Mouse (Mus musculus): Measurements from ENCODE around the gene Pgrmc1. TPM values are rescaled to one million over a fixed set of nuclear protein-coding genes. Genes with fewer than 3 reads are reported as not detected.
"Not testable (repeated sequence)": the region's sequence is repeated elsewhere in the genome, so short reads cannot be mapped to it uniquely, and the experiment has no call there.

Gene Pgrmc1
- polyA plus RNA-seq, 1 experiment from 2014 or later = 378 TPM

DNA sequence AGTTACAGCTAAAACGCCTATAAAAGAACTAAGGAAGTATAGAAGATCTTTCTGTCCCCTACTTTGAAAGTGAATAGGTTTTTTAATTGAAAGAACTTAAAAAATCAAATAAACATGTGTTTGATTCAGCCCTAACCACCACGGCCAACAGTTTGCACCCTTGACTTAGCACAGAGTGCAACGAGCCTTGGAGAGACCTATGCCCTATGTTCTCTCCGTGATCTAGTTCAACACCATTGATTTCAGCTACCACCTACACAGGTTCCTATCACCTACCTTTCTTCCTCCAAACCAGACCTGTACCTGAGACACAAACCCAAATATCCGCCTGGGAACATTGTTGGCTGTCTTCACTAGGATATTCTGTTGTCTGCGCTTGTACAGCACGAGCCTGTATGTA, 7.7 kb upstream of the Pgrmc1 start:
- no peak overlapping the region for H3K27ac ChIP-seq
- H3K4me1 ChIP-seq = no peaks in the 10 kb centered on the region
- H3K27me3 ChIP-seq (ENCODE audit: low read depth, poor library complexity, severe bottlenecking) = no peaks in the 10 kb centered on the region
- no peaks in the 10 kb centered on the region for H3K9me3 ChIP-seq (replicated peaks)
- H3K36me3 ChIP-seq = no peaks in the 10 kb centered on the region
- no peak overlapping the region for H3K4me3 ChIP-seq
- no peak for DNase-seq (ENCODE audit: low spot score)
- 88% methylated on average over 7 of the region's 7 CpGs for WGBS

- no peak for DNase-seq (ENCODE audit: low spot score)
- Histone ChIP-seq H3K27me3 (ENCODE audit: low read depth, poor library complexity, severe bottlenecking) (no peaks in the 10 kb centered on the region), H3K9me3 (replicated peaks) (no peaks in the 10 kb centered on the region), H3K36me3 (no peaks in the 10 kb centered on the region), H3K27ac (no peak overlapping the region), H3K4me1 (no peaks in the 10 kb centered on the region), H3K4me3 (no peak overlapping the region)
- 64% methylated on average over 1 of the region's 1 CpGs for whole genome bisulfite sequencing
These were observed 6.9 kb upstream of the Pgrmc1 start for GRCm38 (mm10) chrX:36591120-36591519.

- no peak for DNase-seq (ENCODE audit: low spot score)
- WGBS = 77% methylated on average over 4 of the region's 4 CpGs
- H3K36me3 ChIP-seq = no peaks in the 10 kb centered on the region
These were observed 6.5 kb upstream of the Pgrmc1 start for GRCm38 (mm10) chrX:36591539-36591938.

GRCm38 (mm10) chrX:36595247-36595646, 2.8 kb upstream of the Pgrmc1 start:
- Histone ChIP-seq H3K27ac (no peak overlapping the region), H3K27me3 (ENCODE audit: low read depth, poor library complexity, severe bottlenecking) (no peaks in the 10 kb centered on the region), H3K4me1 (peaks cover 3% of the 10 kb centered on the region; the same call in 1 of the 2 replicates), H3K36me3 (peaks cover 3% of the 10 kb centered on the region), H3K4me3 (no peak overlapping the region), H3K9me3 (replicated peaks) (no peaks in the 10 kb centered on the region)
- no peak for DNase-seq (ENCODE audit: low spot score)
- 82% methylated on average over 3 of the region's 3 CpGs for WGBS

More at GRCm38 (mm10) chrX:36591539-36591938, 6.5 kb upstream of the Pgrmc1 start:
- no peaks in the 10 kb centered on the region for H3K27me3 ChIP-seq (ENCODE audit: low read depth, poor library complexity, severe bottlenecking)
- no peak overlapping the region for H3K27ac ChIP-seq
- H3K4me1 ChIP-seq = no peaks in the 10 kb centered on the region
- H3K9me3 ChIP-seq (replicated peaks) = no peaks in the 10 kb centered on the region
- no peak overlapping the region for H3K4me3 ChIP-seq

DNA sequence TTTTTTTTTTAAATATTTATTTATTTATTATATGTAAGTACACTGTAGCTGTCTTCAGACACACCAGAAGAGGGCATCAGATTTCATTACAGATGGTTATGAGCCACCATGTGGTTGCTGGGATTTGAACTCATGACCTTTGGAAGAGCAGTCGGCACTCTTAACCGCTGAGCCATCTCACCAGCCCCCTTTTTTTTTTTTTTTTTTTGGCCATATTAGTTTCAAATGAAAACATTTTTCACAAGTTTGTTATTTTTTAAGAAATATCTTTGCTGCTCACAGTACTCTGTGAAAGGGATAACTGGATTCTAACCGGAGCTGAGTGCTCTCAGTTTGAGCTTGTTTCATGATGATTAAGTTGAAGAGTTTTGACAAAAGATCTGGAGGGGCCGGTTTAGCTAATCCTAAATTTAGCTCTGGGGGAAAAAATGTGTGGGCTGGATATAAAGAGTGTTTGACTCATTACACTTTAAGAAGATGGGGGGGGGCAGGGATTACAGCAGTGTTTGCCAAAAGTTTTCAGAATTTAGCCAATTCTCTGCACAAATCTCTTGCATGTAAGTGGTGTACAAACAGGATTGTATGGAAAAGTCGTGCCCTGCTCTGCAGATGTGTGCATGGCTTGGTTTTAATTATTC, 1.4 kb upstream of the Pgrmc1 start:
- H3K4me1 ChIP-seq = not testable (repeated sequence)

DNA sequence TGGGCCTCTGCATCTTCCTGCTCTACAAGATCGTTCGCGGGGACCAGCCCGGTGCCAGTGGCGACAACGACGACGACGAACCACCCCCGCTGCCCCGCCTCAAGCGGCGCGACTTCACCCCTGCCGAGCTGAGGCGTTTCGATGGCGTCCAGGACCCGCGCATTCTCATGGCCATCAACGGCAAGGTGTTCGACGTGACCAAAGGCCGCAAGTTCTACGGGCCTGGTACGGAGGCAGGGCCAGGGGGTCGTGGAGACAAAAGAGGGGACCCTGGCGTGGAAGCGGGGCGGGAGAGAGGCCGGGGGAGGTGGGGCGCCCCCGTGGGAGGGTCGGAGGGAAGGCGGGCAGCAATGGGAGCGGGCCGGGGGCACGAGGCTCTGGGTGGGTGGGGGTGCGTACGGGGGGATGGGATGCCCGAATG, 394 bp downstream of the Pgrmc1 start:
- no peaks in the 10 kb centered on the region for H3K9me3 ChIP-seq (replicated peaks)
- H3K4me3 ChIP-seq = peak overlapping the region; percentile 69
- H3K36me3 ChIP-seq = peaks cover 24% of the 10 kb centered on the region
- H3K4me1 ChIP-seq = peaks cover 4% of the 10 kb centered on the region; the same call in 1 of the 2 replicates
- no peaks in the 10 kb centered on the region for H3K27me3 ChIP-seq (ENCODE audit: low read depth, poor library complexity, severe bottlenecking)
- DNase-seq (ENCODE audit: low spot score) = no peak
- 4% methylated on average over 41 of the region's 41 CpGs for WGBS
- peak overlapping the region; percentile 94 for H3K27ac ChIP-seq

More for the DNA sequence above, 1.4 kb upstream of the Pgrmc1 start:
- DNase-seq (ENCODE audit: low spot score); H3K27me3 ChIP-seq (ENCODE audit: low read depth, poor library complexity, severe bottlenecking); H3K27ac ChIP-seq; H3K36me3 ChIP-seq; H3K4me3 ChIP-seq; H3K9me3 ChIP-seq (replicated peaks): not testable (repeated sequence)
- WGBS = 87% methylated on average over 5 of the region's 5 CpGs

DNA sequence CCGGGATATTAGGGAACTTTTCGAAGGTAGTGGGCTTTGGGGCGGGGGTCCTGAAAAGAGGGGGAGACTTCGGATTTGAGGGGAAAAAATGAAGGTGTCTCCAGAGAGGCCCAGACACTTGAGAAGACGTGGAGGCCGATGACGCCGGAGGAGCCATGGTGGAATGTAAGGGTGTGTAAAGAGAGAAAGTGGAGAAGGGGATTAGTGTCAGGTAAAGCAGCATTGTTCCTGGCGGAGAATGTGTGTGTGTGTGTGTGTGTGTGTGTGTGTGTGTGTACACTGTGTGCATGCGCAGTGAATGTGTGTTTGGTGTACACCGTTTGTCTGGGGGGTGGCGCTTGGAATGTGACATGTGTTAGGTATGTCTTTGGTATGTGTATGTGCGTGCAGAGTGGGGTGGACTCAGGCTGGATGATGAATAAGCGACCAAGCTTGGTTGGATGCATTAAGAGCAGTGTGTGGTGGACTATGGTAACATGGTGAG, 897 bp downstream of the Pgrmc1 start:
- no peaks in the 10 kb centered on the region for H3K9me3 ChIP-seq (replicated peaks)
- peaks cover 4% of the 10 kb centered on the region; the same call in 1 of the 2 replicates for H3K4me1 ChIP-seq
- peak overlapping the region; percentile 94 for H3K27ac ChIP-seq
- peaks cover 29% of the 10 kb centered on the region for H3K36me3 ChIP-seq
- peak; percentile 51 for DNase-seq (ENCODE audit: low spot score)
- H3K4me3 ChIP-seq = peak overlapping the region; percentile 69
- no peaks in the 10 kb centered on the region for H3K27me3 ChIP-seq (ENCODE audit: low read depth, poor library complexity, severe bottlenecking)
- WGBS = 12% methylated on average over 14 of the region's 14 CpGs

DNA sequence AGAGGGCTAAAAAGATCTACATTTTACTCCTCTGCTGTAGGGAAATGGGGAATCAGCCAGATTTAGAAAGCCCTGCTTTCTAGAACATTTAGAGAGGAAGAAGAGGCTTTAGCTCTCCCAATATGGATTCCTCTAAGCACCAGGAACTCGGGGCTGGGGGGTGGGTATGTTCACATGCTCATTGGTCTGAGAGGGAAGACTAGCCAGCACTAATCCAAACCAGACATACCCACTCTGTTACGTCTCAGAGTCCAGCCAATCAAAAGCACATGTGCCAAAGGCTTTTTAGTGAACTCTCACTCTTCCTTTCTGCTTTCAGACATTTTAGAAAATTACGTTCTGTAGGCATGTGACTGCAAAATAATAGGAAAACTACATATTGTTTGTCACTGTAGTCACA, 1.6 kb downstream of the Pgrmc1 start:
- H3K27me3 ChIP-seq (ENCODE audit: low read depth, poor library complexity, severe bottlenecking) = no peaks in the 10 kb centered on the region
- peak overlapping the region; percentile 94 for H3K27ac ChIP-seq
- WGBS = 28% methylated on average over 3 of the region's 3 CpGs
- H3K36me3 ChIP-seq = peaks cover 37% of the 10 kb centered on the region
- peak; percentile 42 for DNase-seq (ENCODE audit: low spot score)
- H3K4me1 ChIP-seq = peaks cover 4% of the 10 kb centered on the region; the same call in 1 of the 2 replicates
- peak overlapping the region; percentile 69 for H3K4me3 ChIP-seq
- no peaks in the 10 kb centered on the region for H3K9me3 ChIP-seq (replicated peaks)

DNA sequence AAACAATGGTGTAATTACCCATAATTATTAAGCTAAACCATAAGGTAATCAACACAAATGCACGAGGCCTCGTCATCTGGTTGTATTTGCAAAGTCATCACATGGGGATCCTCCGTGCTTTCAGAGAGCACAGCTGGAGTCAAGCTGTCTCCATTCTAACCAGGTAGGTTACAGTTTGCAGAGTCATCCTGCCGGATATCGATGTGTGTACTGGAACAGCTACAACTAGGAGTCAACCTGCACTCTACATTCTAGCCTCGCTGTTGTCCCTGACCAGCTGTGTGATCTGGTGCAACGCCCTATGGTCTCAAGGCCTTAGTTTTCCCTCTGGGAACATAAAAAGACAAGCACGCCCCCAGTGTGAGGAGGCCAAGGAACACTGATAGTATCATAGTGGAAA, 2.1 kb downstream of the Pgrmc1 start:
- WGBS = 70% methylated on average over 8 of the region's 8 CpGs
- H3K4me3 ChIP-seq = peak overlapping the region; percentile 69
- H3K27ac ChIP-seq = no peak overlapping the region
- peaks cover 4% of the 10 kb centered on the region; the same call in 1 of the 2 replicates for H3K4me1 ChIP-seq
- peaks cover 41% of the 10 kb centered on the region for H3K36me3 ChIP-seq
- no peak for DNase-seq (ENCODE audit: low spot score)
- no peaks in the 10 kb centered on the region for H3K9me3 ChIP-seq (replicated peaks)
- H3K27me3 ChIP-seq (ENCODE audit: low read depth, poor library complexity, severe bottlenecking) = no peaks in the 10 kb centered on the region

DNA sequence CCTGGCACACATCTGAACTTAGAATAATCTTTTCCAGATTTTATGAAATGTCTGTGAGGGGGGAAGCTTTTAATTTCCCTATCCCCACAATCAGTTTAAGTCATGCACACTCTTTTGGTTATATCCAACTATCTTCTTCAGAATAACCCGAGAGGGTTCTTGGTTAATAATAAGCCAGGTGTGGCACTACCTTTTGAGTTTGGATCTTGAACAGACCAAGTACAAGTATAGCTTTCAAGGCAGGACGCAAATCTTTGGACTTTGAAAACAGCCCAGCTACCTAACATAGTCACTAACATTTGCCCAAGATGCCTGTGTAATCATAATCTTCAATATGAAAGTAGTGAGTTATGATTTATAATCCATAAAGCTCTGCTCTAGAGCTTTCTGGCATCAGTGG, 4.9 kb downstream of the Pgrmc1 start:
- Histone ChIP-seq H3K9me3 (replicated peaks) (no peaks in the 10 kb centered on the region), H3K36me3 (peaks cover 63% of the 10 kb centered on the region), H3K4me3 (no peak overlapping the region), H3K27ac (no peak overlapping the region), H3K4me1 (peaks cover 4% of the 10 kb centered on the region; the same call in 1 of the 2 replicates), H3K27me3 (ENCODE audit: low read depth, poor library complexity, severe bottlenecking) (no peaks in the 10 kb centered on the region)
- 95% methylated on average over 2 of the region's 2 CpGs for WGBS
- no peak for DNase-seq (ENCODE audit: low spot score)

DNA sequence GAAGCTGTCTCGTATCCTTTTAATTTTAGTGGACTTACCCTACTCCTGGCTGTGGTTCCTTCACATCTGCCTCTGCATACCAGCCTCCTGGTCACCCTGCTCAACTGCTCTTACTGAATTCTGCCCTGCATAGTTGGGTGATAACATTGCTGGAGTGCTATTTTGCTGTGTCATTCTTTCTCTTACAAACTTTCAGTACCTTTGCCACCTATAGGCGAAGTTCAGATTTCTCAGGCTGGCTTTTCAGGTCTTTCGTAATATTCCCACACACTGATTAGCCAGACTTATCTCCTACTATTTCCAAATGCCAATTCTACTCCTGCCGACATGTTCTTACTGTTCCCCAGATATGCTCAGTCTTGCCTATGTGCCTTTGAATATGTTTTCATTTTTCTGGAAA, 6.0 kb downstream of the Pgrmc1 start:
- 93% methylated on average over 4 of the region's 4 CpGs for WGBS
- Histone ChIP-seq H3K27me3 (ENCODE audit: low read depth, poor library complexity, severe bottlenecking) (no peaks in the 10 kb centered on the region), H3K4me3 (no peak overlapping the region), H3K9me3 (replicated peaks) (no peaks in the 10 kb centered on the region), H3K4me1 (peaks cover 4% of the 10 kb centered on the region; the same call in 1 of the 2 replicates), H3K27ac (no peak overlapping the region), H3K36me3 (peaks cover 63% of the 10 kb centered on the region)
- no peak for DNase-seq (ENCODE audit: low spot score)

GRCm38 (mm10) chrX:36609117-36609516, 11.1 kb downstream of the Pgrmc1 start:
- no peak for DNase-seq (ENCODE audit: low spot score)
- no peaks in the 10 kb centered on the region for H3K27me3 ChIP-seq (ENCODE audit: low read depth, poor library complexity, severe bottlenecking)
- 78% methylated on average over 2 of the region's 2 CpGs for WGBS
- no peak overlapping the region for H3K27ac ChIP-seq
- H3K9me3 ChIP-seq (replicated peaks) = no peaks in the 10 kb centered on the region
- peaks cover 37% of the 10 kb centered on the region for H3K36me3 ChIP-seq
- H3K4me1 ChIP-seq = no peaks in the 10 kb centered on the region
- H3K4me3 ChIP-seq = no peak overlapping the region

DNA sequence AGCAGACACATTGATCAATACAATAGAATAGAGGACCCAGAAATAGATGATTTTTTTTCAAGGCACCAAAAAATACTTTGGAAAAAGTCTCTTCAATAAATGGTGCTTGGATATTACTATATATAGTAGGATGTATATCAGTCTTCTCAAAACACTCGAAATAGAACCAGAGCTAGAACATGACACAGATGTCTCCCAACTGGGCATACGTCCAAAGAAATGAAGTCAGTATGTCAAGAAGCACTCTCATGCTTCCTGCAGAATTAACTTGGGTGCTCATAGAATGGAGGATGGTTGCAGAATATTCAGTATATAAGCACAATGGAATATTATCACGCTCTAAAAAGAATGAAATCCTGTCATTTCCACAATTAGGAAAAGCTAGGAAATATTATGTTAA, 30.1 kb downstream of the Pgrmc1 start:
- WGBS = 87% methylated on average over 3 of the region's 3 CpGs

More for the DNA sequence above, 30.1 kb downstream of the Pgrmc1 start:
- Histone ChIP-seq H3K4me1 (no peaks in the 10 kb centered on the region), H3K27ac (no peak overlapping the region), H3K4me3 (no peak overlapping the region), H3K36me3 (no peaks in the 10 kb centered on the region), H3K27me3 (ENCODE audit: low read depth, poor library complexity, severe bottlenecking) (no peaks in the 10 kb centered on the region), H3K9me3 (replicated peaks) (no peaks in the 10 kb centered on the region)
- DNase-seq (ENCODE audit: low spot score) = no peak
